Mouse (Mus musculus) embryonic facial prominence, embryonic 12.5 days (tissue): ENCODE data around the gene Slco4a1. TPM values are rescaled to one million over a fixed set of nuclear protein-coding genes. Genes with fewer than 3 reads are reported as not detected.

Experiments
- ATAC-seq: fragments of 200-750 bp; cut with Nextera tagmentation; 2 replicates; pipeline ENCODE4 v1.8.0; 2017; ENCODE audit not compliant: insufficient number of reproducible peaks, insufficient read depth, low FRiP score, low TSS enrichment
- H3K27ac ChIP-seq: fragments of 300-500 bp; sonication (generic); 2 replicates; pipeline ENCODE4 v1.5.1; 2016; ENCODE audit warnings: mild to moderate bottlenecking
- H3K27me3 ChIP-seq: fragments of 300-500 bp; sonication (generic); 2 replicates; pipeline ENCODE4 v1.6.1; 2016; ENCODE audit warnings: mild to moderate bottlenecking, moderate library complexity
- H3K36me3 ChIP-seq: fragments of 300-500 bp; sonication (generic); 2 replicates; pipeline ENCODE4 v1.6.1; 2016; ENCODE audit warnings: mild to moderate bottlenecking
- H3K4me1 ChIP-seq: fragments of 300-500 bp; sonication (generic); 2 replicates; pipeline ENCODE4 v1.6.1; 2016
- H3K4me2 ChIP-seq: fragments of 300-500 bp; sonication (generic); replicated peaks from 2 replicates; pipeline ENCODE4 v1.6.1; 2016; ENCODE audit warnings: mild to moderate bottlenecking, moderate library complexity
- H3K4me3 ChIP-seq: fragments of 300-500 bp; sonication (generic); 2 replicates; pipeline ENCODE4 v1.5.1; 2016; ENCODE audit warnings: mild to moderate bottlenecking
- H3K9ac ChIP-seq: fragments of 300-500 bp; sonication (generic); 2 replicates; pipeline ENCODE4 v1.6.1; 2016; ENCODE audit warnings: mild to moderate bottlenecking, moderate library complexity
- H3K9me3 ChIP-seq: fragments of 300-500 bp; sonication (generic); 2 replicates; pipeline ENCODE4 v1.6.1; 2016; ENCODE audit warnings: mild to moderate bottlenecking, moderate library complexity
- WGBS: fragments of 180-500 bp; shearing (Covaris S2); methylation state at CpG from one replicate; pipeline ENCODE4 v1.1.7; 2016; 5-methylcytosine and 5-hydroxymethylcytosine counted together
- polyA plus RNA-seq: library from polyadenylated mRNA; unstranded; fragments of >200 nt; fragmentation: Nextera tagmentation; extraction: Ambion mirVana; gene quantifications from 2 replicates; pipeline ENCODE4 v1.2.1, GENCODE M21; 2016

Slco4a1 gene
- polyA plus RNA-seq, 1 experiment from 2014 or later = 2.0 TPM

GRCm38 (mm10) chr2:180482274-180482673 is 26.2 kb downstream of the Slco4a1 start:
- Histone ChIP-seq H3K4me2 (no peak overlapping the region), H3K9ac (no peak overlapping the region), H3K27ac (no peak overlapping the region), H3K4me3 (no peak overlapping the region), H3K9me3 (no peaks in the 10 kb centered on the region), H3K4me1 (no peaks in the 10 kb centered on the region), H3K27me3 (0 out of 2 replicates have a peak, but pooled peaks cover 21% of the 10 kb centered on the region), H3K36me3 (no peaks in the 10 kb centered on the region)
- no peak for ATAC-seq
- WGBS = 24% methylated on average over 16 of the region's 16 CpGs

DNA sequence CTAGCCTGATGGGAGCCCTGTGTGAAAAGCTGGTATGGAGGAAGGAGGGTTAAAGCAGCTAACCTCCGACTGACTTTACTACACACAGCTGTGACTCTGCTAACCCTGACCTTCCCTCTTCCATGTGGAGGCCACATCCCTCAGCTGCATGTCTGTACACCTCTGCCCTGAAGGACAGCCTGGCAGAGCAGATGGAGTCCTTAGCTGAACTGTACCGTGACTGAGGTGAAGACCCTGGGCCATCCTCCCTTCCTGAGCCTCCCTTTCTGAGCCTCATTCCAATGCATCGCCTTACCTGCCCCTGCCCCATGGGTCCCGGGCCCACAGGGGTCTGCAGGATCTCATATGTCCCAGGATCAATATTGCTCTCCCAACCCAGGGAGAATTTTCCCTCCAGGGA is 28.8 kb downstream of the Slco4a1 start:
- Histone ChIP-seq H3K9ac (no peak overlapping the region), H3K4me3 (no peak overlapping the region), H3K4me1 (no peaks in the 10 kb centered on the region), H3K9me3 (no peaks in the 10 kb centered on the region), H3K4me2 (no peak overlapping the region), H3K27ac (no peak overlapping the region), H3K36me3 (no peaks in the 10 kb centered on the region), H3K27me3 (peaks cover 33% of the 10 kb centered on the region; the same call in 1 of the 2 replicates)
- no peak for ATAC-seq
- WGBS = 47% methylated on average over 4 of the region's 4 CpGs

- Histone ChIP-seq H3K36me3 (no peaks in the 10 kb centered on the region), H3K9ac (no peak overlapping the region), H3K27ac (no peak overlapping the region), H3K27me3 (peaks cover 35% of the 10 kb centered on the region; the same call in 1 of the 2 replicates), H3K4me2 (no peak overlapping the region), H3K4me3 (no peak overlapping the region), H3K9me3 (no peaks in the 10 kb centered on the region), H3K4me1 (no peaks in the 10 kb centered on the region)
- no peak for ATAC-seq
- WGBS = 61% methylated on average over 3 of the region's 3 CpGs
Observed at GRCm38 (mm10) chr2:180485306-180485705, 29.3 kb downstream of the Slco4a1 start.

DNA sequence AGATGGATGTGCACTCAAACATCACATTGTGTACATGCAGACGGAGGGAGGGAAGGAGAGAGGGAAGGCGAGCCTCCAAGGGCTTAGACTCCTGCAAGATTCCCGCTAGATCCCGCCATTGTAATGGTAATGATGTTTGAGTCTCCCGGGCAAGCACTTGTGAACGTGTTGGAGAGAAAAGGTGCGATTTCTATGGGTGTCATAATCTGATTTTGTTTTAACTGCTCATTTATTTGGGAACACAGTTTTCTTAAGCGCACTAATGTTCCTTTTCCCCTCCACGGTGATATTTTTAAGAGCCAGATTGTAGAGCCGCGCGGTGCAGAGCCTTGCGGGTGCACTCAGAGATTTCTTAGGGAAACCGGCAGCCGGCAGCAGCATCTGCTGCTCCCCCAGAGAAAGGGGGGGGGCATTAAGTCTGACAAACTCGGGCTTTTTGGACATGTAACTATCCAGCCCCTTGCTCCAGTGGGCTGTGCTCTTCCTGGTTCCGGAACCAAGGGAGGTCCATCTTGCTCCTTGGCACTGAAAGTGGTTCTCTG is 32.2 kb downstream of the Slco4a1 start:
- Histone ChIP-seq H3K36me3 (no peaks in the 10 kb centered on the region), H3K27me3 (peaks cover 26% of the 10 kb centered on the region; the same call in 1 of the 2 replicates), H3K9ac (no peak overlapping the region), H3K4me3 (no peak overlapping the region), H3K4me2 (no peak overlapping the region), H3K9me3 (no peaks in the 10 kb centered on the region), H3K27ac (no peak overlapping the region), H3K4me1 (no peaks in the 10 kb centered on the region)
- ATAC-seq = no peak
- WGBS = 16% methylated on average over 17 of the region's 17 CpGs

- WGBS = 70% methylated on average over 8 of the region's 8 CpGs
- Histone ChIP-seq H3K4me1 (peaks cover 17% of the 10 kb centered on the region), H3K4me3 (no peak overlapping the region), H3K4me2 (no peak overlapping the region), H3K36me3 (no peaks in the 10 kb centered on the region), H3K27ac (no peak overlapping the region), H3K9ac (no peak overlapping the region), H3K27me3 (peaks cover 36% of the 10 kb centered on the region), H3K9me3 (no peaks in the 10 kb centered on the region)
- ATAC-seq = no peak
Observed at GRCm38 (mm10) chr2:180495906-180496305, 39.9 kb downstream of the Slco4a1 start.

- no peaks in the 10 kb centered on the region for H3K36me3 ChIP-seq
- under 1% methylated on average over 30 of the region's 30 CpGs for WGBS
- ATAC-seq = 0 out of 2 replicates have a peak, but pooled peaks have one; percentile 12
- no peaks in the 10 kb centered on the region for H3K9me3 ChIP-seq
- peak within 1 kb of the TSS; percentile 33 for H3K4me3 ChIP-seq
- no peak within 1 kb of the TSS for H3K27ac ChIP-seq
- H3K9ac ChIP-seq = peak within 1 kb of the TSS; percentile 44
- peaks cover 23% of the 10 kb centered on the region for H3K4me1 ChIP-seq
- H3K27me3 ChIP-seq = peaks cover 56% of the 10 kb centered on the region
- peak within 1 kb of the TSS; percentile 59 for H3K4me2 ChIP-seq
Observed at GRCm38 (mm10) chr2:180499741-180500140, 43.7 kb downstream of the Slco4a1 start, which contains the start of gene Ntsr1. Ntsr1 (plus strand) TSS chr2:180499976.

- ATAC-seq = no peak
- Histone ChIP-seq H3K9me3 (no peaks in the 10 kb centered on the region), H3K27ac (no peak overlapping the region), H3K4me2 (no peak overlapping the region), H3K9ac (no peak overlapping the region), H3K27me3 (peaks cover 56% of the 10 kb centered on the region), H3K4me1 (peaks cover 23% of the 10 kb centered on the region), H3K36me3 (no peaks in the 10 kb centered on the region), H3K4me3 (no peak overlapping the region)
- 47% methylated on average over 13 of the region's 13 CpGs for WGBS
Observed at GRCm38 (mm10) chr2:180500726-180501125, 44.7 kb downstream of the Slco4a1 start.

DNA sequence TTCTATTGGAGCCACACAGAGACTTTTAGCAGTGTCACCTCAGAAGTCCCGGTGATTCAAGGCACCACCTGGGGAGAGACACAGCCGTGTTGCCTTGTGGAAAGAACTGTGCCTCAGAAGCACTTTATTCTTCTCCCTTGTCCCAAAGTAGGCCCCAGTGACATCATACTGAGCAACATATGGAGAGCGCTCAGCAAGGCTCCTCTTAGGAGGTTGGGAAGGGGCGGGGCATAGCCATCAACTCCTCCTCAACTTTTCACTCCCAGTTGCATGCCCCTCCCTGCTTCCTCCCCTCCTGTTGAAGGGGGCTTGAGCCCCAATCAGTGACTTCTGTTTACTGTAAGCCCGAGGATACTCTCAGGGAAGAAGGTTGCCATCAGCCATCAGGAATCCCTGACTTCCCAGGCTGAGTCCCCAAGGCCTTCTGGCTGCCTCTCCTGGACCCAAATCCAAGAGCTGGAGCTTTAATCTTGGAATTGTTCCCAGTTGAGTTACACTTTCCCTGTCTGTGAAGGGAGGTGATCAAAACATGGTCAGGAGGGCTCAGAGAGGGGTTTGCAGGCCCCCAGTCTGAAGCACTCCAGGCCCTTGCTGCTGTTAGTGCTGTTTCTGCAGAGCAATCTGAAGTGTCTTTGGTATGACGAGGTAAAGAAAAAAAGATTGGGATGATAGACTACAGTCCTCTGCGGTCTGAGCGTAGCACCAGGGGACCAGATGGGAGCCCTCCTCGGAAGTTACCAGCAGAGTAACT is 45.3 kb downstream of the Slco4a1 start:
- Histone ChIP-seq H3K4me1 (peaks cover 23% of the 10 kb centered on the region), H3K27ac (no peak overlapping the region), H3K9ac (no peak overlapping the region), H3K4me2 (no peak overlapping the region), H3K27me3 (peaks cover 56% of the 10 kb centered on the region), H3K36me3 (no peaks in the 10 kb centered on the region), H3K4me3 (no peak overlapping the region), H3K9me3 (no peaks in the 10 kb centered on the region)
- ATAC-seq = peak; percentile 38
- WGBS = 37% methylated on average over 9 of the region's 9 CpGs

DNA sequence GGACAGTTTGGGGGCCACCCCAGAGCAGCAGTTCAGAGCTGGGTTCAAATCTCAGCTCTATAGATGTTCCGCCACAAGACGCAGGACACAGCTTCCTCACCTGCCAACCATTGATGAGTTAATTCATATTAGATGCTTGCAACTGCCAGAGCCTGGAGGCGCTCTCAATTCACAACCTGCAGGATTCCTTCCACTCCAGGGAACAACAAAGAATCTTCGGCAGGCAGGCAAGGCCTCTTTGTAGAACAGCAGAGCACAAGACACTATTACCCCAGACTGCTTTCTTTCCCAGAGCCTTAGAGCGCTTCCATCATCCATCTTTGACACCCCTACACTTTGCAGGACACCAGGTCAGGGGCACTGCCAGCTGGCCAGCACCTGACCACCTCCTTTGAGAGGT is 50.2 kb downstream of the Slco4a1 start:
- peaks cover 17% of the 10 kb centered on the region for H3K27me3 ChIP-seq
- ATAC-seq = no peak

GRCm38 (mm10) chr2:180508455-180509115 is 52.5 kb downstream of the Slco4a1 start:
- Histone ChIP-seq H3K27ac (no peak overlapping the region), H3K36me3 (no peaks in the 10 kb centered on the region), H3K4me2 (no peak overlapping the region), H3K9ac (no peak overlapping the region), H3K4me1 (peaks cover 19% of the 10 kb centered on the region; the same call in 1 of the 2 replicates), H3K27me3 (no peaks in the 10 kb centered on the region), H3K9me3 (no peaks in the 10 kb centered on the region), H3K4me3 (no peak overlapping the region)
- WGBS = 66% methylated on average over 14 of the region's 14 CpGs
- ATAC-seq = no peak

More for the DNA sequence above, 50.2 kb downstream of the Slco4a1 start:
- H3K4me3 ChIP-seq = no peak overlapping the region
- WGBS = 67% methylated on average over 5 of the region's 5 CpGs
- H3K4me2 ChIP-seq = no peak overlapping the region
- peaks cover 9% of the 10 kb centered on the region; the same call in 1 of the 2 replicates for H3K4me1 ChIP-seq
- H3K27ac ChIP-seq = no peak overlapping the region
- H3K9me3 ChIP-seq = no peaks in the 10 kb centered on the region
- H3K36me3 ChIP-seq = no peaks in the 10 kb centered on the region
- no peak overlapping the region for H3K9ac ChIP-seq

- peaks cover 19% of the 10 kb centered on the region; the same call in 1 of the 2 replicates for H3K4me1 ChIP-seq
- no peak overlapping the region for H3K27ac ChIP-seq
- no peaks in the 10 kb centered on the region for H3K36me3 ChIP-seq
- no peak overlapping the region for H3K4me2 ChIP-seq
- H3K9ac ChIP-seq = no peak overlapping the region
- 72% methylated on average over 5 of the region's 5 CpGs for WGBS
- H3K9me3 ChIP-seq = no peaks in the 10 kb centered on the region
- no peak overlapping the region for H3K4me3 ChIP-seq
- ATAC-seq = no peak
- no peaks in the 10 kb centered on the region for H3K27me3 ChIP-seq
Observed at GRCm38 (mm10) chr2:180510867-180511266, 54.8 kb downstream of the Slco4a1 start.
